Mouse (Mus musculus) retina, embryonic 14.5 days (tissue): ENCODE measurements around the gene Hlx.
A peak's percentile ranks its signal among the peaks of the same experiment; 100 is the strongest.

Experiments used
- DNase-seq: peaks from one replicate; pipeline ENCODE4 v3.0.0-alpha.2; 2015; ENCODE audit warnings: low spot score

Gene Hlx

DNA sequence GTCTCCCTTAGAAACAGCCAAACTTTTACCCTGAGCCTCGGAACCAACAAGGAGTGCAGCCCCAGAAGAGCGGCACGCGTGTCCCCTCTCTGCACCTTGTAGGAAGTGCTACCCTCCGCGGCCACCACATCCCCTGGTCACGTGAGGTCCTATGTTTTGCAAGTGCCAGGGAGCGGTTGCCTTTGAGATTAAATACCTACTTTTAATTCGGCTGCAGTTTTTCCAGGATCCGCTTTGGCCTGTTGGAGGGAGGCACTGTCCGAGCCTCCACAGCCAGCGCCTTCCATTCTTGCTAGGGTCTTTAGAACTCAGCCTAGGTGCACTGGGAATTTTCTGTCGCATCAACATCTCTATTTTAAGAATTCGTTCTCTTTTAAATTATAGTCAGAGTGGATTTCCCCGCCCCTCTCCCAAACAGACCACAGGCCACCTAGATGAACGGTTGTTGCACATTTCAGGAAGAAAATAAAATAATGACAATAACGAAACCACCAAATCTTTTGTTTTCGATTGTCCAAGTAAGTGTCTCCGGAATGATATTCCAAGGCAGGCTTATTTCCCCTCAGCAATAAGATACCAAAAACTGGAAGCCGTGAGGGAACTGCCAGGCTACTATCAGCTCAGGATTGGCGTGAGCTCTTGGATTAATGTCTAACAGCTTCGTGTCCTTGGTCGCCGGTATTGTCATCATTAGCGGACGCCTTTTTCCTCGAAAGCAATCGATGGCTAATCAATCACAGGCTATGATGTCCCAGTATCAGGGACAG lies 1.1 kb upstream of the Hlx start:
- DNase-seq = peak; percentile 22

DNA sequence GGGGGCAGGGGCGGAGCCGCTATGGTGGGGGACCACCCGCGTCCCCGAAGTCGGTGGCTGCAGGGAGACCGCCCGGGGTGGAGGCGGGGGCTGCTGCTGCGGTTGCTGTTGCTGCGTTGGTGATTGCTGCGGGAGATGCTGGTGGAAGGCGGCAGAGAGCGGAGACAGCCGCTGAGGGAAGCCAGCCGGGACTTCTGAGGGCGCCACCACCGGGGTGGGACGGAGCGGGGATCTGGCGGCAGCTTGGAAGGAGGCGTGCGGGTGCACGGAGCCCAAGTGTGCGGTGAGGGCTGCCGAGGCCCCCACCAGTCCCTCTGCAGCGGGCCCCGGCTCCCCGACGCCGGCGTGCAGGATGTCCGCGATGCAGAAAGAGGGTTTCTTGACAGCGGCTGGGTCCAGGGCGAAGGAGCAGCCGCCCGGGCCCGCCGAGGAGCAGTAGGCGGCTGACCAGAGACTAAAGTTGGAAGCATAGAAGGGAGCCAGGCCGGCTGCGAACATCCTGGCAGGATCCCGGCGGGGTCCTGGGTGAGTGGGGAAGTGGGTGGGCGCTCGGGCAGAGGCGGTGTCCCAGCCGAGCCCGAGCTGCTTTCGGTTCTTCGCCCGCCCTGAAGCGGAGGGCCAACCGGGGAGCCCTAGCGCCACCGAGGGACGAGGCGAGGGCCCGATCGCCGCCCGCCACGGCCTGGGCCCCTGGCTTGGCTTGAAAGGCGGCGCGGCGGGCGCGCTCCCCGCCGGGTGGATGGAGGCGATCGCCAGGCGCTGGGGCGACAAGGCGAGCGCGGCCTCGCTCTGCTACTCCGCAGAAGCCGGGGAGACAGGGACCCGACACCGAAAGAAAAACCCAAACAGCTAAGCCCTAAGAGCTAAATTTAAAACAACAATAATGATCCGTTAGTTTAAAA lies 524 bp downstream of the Hlx start:
- peak; percentile 52 for DNase-seq

DNA sequence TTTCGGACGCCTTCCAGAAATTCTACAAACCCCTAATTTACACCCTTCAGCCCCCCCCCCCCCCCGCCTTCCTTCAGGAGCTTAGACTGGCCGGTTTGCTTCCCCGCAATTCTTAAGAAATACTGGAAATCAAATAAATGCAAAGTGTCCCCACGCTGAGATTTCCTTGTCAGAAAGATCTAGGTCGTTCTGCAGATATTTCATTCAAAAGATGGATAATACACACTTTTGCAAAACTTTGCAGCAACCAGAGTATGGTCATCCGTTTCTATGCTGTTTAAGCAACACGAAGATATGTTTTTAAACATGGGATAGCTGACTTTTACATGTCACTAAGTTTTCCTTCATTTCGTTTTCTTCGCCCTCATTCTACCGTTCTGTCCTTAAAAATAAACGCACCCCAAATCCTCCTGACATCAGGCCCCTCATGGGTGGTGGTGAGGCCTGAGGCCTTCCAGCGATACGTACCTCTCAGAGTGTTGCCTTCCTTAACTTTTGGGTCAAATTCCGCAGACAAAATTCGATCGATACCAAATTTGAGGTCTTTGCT lies 1.3 kb downstream of the Hlx start:
- peak; percentile 30 for DNase-seq

DNA sequence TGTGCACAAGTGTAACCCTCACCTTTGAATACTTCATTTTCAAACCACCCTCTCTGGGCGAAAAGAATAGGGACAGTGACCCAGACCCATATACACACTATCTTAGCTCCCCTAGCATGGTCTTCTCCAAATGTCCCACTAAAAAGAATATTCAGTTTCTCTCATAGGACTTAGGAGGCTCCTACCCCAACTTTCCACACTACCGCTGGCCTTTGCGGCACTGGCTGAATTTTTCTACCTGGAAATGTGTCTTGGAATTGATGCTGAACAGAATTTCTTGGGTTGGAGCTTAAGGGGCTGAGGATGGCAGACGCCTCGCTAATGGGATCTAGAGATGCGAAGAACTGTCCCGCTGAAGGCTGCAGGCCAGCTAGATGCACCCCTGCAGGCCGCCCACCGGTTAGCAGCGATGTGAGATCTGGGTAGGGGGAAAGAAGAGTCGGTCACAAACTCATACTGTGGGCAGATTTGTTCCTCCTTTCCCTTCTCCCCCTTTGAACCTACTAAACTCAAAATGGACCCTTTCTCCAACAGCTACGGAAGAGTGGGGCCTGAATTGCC lies 1.9 kb downstream of the Hlx start:
- peak; percentile 30 for DNase-seq

DNA sequence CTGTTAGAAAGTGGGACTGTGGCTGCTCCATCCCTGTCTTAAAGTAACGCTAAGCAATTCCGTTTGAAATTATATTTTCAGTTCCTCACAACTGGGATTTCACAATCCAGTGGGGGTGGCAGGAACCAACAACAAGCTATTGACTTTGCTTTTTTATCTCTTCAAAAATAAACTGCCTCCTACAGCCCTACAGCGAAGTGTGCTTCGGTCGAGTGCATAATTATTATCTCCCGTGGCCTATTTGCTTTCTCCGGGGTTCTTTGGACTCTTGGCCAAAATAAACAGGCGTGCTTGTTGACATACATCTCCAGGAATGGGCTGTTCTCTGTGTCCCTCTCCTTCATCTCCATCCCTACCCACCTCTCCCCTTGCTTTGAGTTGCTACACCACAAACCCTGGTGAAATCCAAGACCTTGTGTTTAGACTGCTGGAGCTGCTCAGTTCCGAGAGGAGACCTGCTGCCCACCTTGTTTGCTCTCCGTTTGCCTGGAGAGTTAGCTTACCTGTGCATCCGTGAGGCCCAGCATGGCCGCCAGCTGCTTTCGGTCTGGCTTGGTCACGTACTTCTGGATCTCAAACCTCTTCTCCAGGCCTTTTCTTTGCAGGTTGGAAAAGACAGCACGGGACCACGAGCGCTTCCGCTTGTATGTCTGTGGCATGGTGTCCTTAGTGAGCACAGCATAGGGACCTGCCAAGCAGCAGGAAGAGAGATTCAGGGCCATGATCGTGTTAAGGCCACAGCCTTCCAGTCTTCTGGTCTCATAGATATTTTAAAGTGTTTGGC lies 2.9 kb downstream of the Hlx start:
- peak; percentile 18 for DNase-seq

DNA sequence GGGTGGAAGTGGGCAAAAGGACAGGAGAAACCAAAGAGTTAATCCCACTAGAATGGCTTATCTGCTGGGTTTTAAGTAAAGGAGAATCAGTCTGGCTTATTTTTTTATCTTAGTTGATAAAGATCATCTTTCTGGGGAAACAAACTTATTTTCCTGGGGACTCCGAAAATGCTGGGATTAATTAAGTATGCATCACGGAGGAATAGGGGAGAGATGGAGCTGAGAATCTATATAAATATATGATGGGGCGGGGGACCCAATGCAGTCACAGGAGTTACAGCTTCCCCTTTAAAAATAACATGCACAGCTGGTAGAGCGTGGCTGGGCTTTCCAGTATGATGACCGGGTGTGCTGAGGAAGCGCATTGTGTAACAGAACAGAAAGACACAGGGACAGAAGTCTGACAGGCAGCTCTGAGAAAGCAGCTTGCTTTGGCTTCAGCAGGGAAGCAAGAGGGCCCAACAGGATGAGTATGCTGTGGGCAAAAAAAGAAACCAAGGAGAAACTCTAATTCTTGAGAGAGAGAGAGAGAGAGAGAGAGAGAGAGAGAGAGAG lies 3.8 kb downstream of the Hlx start:
- DNase-seq = peak; percentile 28

DNA sequence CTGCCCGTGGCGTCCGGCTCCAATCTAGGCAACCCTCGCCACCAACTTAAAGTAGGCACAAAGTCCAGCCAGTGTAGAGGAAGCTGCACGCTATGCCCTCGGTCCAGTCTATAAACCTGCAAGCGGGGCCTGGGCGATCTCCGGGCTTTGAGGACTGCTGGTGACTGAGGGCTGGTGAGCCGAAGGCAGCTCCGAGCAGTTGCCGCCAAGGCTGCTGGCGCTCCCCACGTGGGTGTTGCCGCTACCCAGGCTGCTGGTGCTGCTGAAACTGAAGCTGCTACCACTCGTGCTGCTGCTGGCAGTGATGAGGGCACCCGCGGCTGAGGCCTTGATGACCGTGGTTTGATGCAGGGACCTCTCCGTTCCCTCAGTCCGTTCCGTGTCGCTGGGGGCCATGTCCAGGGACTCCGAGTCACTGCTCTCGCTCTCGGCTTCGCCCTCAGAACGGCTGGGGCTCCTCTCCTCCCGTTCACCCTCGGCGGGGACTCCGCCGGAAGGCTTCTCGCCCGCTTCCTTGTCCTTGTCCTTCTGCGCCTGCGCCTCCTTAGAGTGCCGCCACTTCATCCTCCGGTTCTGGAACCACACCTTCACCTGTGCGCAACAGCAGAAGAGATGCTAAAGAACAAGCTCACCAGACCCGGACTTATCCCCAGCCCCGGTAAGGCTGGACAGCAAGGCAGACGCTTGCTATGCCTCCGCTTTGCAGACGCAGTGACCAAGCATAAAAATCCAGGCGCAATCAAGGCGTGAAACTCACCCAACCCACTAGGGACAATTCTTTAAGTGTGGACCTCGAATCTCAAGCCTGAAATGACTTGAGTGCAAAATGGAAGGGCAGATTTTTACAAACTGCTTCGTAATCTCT lies 4.8 kb downstream of the Hlx start:
- DNase-seq = peak; percentile 65

DNA sequence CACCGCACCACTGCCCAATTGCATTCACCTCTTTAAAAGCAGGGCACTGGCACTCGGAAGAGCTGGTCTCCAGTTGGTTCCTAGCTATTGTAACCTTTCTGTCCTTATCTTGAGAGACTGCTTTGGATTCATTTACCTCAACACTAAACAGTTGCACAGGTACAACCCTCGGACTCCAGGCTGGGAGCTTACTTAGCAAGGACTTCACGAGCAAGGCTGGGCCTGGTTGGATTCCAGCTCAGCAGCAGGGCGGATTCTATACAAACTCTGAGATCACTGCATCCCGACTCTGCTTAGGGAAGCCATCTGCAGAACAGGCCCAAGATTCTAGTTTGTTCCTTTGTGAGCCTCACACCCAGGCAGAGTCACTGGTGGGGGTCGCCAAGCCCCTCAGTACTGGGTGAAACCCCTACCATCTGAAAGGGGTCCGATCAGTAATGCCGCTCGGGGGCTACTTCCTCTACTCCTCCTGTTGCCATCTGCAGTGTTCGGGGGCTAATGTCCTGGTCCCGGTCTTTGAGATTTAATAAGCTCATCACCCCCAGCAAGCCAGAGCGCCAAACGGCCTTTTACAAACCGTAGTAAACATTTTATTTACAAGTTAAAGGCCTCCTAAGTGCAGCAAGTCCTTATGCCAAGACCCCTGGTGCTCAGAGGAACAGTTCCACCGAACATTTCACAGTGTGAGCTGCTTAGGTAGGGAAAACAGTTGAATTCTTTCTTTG lies 5.7 kb downstream of the Hlx start:
- peak; percentile 19 for DNase-seq

DNA sequence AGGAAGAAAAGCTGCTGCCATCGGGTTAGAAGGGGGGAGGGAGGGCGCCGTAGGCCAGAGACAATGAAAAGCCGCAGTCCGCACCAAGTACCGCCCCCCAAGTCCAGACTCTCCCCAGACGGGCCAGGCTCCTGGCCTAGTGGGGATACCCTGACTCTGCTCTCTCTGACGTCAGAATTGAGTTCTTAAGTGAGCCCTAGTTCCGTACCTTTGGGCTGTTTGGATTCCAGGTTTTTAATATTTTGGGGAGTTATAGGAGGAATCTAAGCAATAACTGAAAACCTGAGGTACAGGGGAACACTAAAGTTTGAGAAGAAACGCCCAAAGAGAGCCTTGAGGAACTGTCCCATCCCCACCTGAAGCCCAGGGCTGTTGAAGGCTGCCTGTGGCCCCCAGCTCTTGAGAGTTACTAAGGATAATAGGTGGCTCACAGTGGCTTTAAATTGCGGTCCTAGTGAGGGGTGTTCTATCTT lies 7.1 kb downstream of the Hlx start:
- DNase-seq = peak; percentile 8

DNA sequence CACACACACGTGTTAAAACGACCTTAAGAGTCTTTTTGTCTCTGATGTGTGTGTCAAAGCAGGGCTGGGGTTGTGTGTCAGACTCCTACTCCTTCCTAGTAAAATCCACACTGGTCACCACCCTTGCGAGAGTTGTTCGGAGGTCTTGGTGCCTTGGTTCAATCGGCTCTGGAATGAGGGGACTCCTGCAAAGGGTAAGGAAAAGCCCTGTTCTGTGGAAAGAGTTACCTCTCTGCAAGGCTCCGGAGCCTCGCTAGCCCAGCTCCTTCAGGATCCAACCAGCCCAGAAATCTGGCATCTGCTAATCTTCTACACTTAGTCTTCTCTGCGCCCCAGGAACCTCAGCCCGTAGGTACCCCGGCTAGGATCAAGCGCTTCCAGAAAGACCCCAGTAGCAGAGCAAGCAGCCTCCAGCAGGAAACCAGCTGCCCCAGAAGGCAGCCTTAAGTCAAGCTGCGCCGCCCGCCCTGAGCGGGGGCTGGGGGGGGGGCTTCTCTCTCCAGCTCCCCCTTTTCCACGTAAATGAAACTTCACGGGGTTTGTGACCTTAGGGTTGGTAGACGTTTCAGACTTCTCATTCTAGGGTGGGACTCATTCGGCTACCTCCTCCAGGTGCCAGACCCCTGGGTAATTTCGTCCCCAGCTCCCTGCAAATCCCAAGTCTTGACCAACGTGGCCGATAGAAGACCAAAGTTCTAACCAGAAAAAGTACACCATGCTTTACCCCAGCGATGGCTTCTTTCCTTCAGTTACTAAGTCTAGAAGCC lies 7.7 kb downstream of the Hlx start:
- peak; percentile 15 for DNase-seq

DNA sequence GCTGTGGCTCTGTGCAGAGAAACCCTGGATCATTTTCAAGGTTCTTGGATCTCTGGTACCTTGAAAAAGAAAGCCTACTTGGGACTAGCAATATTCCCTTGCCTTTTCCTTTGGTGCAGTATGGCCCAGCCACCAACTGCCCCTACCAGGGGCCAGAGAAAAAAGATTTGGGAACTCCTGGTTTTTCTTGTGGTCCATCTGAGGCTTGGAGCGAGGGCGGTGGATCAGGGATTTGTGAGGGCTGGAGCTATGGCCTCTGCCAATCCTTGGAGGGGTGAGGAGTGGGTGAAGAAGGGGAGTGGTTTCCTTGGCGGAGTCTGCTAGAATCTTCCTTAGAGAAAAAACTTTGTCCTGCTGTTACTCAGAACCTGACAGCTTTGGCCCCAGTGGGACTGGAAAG lies 8.5 kb downstream of the Hlx start:
- no peak for DNase-seq

DNA sequence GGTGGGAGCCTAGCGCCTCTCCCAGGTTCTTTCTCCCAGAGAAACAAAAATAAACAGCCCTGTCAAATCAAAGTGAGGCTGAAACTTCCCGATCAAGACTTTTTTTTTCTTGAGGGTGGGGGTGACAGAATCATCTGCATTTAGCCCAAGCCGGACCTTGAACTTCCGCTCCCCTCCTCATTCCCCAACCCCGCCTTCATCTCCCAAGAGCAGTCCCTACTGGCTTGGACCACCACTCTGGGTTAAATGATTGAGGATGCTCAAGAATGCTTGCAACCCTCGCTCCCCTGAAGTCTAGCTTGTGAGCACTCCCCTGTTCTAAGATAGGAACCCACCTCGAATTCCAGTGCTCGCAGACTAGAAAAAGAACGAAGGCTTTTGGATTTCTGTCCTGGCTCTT lies 11.3 kb downstream of the Hlx start:
- no peak for DNase-seq

DNA sequence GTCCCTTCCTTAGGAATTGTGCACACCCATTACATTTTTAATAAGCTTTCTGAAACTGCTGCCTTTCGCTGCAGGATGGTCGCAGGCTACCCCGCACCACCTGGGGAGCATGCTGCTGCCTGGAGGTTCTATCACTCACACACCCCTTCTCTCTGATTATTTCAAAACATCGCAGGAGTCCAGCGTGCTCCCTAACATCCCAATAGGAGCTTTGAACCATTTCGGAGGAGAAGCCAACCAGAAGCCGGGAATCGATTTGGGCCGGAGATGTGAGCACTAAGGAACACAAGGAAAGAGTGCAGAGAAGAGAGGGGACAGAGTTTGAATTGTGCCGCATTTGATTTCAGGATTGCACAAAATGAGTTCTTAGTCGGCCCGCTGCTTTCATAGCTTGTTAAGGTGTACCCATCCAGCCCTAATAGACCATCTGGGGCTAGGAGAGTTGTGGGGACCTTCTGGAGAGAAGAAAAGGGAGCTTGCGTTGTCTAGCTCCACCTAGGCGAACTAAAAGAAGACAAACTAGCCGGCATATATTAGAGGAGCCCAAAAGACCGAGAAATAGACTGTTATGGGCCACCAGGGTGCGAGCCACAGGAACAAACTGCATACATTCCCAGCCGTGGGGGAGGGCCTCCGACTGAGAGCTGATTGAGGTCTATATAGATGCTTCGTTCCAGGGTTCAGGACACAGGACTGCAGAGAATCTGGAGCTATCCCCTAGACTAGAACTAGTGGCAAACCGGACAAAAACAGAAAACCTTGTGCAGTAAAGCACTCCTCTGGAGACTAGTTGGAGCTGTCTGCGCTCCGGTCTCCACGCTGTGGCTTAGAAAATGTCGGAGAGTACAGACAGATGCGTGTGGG lies 12.0 kb downstream of the Hlx start:
- peak; percentile 30 for DNase-seq

DNA sequence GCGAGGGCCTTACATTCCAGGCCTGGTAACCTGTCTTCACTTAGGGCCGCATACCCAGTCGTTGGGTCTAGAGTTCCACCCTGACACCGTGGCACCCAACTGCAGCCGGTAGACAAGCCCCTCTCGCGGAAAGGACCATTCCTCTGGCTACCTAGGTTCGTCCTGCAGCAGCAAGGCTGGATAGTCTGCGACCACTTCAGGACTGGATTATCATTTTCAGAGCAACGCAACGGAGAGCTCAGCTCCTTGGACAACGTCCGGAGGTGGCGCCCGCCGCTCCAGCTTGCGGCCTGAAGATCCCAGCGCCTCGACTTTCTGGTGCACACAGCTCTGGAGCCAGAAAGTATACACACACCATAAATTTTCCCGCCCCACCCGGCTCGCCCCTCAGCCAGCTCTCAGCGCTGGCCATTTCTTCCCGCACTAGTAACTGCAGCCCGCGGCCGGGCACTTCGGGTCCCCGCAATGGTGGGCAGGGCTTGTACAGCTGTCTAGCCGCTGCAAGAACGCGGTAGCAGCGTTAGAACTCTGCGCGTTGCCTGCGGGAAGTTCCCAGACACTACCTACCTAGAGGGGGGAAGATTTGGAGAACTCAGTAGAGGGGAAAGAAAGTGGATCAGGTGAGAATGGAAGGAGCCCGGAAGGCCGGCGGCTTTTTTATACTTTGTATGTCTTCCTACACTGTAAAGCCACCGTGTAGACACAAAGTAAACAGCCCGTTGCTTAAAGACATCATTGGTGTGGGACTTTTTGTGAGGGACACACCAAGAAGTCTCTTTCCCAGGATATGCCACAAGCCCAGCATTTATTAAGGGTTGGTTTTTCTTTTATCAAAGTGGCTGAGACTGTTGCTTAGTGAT lies 13.9 kb downstream of the Hlx start:
- peak; percentile 29 for DNase-seq

DNA sequence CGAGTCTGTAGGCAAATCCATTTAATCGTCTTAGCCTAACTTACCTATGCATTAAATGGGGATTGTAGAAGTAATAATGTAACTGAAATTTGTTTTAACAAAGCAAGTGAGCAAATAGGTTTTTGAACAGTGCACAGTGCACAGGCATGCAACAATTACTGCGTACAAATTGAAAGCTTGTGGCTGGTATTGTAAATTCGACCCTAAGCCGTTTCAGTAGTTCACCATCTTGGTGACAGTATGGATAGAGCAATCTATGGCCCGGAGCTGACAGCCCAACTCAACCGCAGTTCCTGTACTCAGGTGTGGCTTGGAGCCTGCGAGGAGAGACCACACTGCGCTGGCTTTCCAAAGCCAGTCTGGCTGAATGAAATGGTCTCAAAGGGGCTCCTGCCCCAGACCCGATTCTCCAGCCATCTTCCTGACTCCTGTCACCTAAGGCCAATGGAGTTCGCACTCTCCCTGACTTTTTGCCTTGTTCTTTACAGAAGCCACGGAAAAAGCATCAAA lies 14.7 kb downstream of the Hlx start:
- DNase-seq = peak; percentile 13

DNA sequence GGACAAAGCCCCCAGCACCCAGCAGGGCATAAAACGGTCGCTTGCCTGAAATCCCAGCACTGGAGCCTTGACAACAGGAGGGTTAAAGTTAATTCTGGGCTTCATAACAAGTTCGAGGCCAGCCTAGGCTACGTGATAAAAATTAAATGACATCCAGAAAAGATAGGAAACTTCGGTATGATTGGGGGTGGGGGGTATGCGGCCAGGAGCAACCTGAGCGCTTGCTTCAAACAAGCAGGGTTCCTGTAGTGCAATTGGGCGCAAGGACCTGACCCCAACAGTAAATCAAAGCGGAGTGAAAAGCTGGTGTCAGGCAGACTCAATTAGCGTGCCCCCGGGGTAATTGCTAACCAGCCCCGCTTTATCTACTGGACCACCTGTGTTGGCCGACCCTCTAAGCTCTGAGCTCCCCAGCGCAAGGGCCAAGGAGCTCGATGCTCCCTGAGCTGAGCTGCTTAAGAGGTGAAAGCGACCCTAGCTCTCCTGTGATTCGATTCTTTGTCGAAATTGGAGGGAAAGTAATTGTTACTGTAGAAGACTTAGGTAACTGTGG lies 15.3 kb downstream of the Hlx start:
- peak; percentile 23 for DNase-seq
